25 mouse cellular contexts compared by ENCODE assay signal in genomic region chr10:87847882-87848281, GRCm38 (mm10). TPM values are rescaled to one million over a fixed set of nuclear protein-coding genes. Genes with fewer than 3 reads are reported as not detected.
A peak's percentile ranks its signal among the peaks of the same experiment; 100 is the strongest.
DNase-seq lines count a peak whose midpoint lies in the region; ATAC-seq lines count a peak whose summit lies in the region.
"Had no signal": no experiment of that assay in that cellular context is flagged by ENCODE, and none has a peak within 500 bp of the region (broad histone marks: within the 10 kb centered on the region; RNA-seq: fewer than 3 reads in every experiment).

No protein-coding gene starts in this region.

- 44% methylated on average over 4 of the region's 4 CpGs for WGBS in liver, embryonic 16.5 days (ENCODE audit: insufficient replicate concordance)

- H3K27ac ChIP-seq in liver, embryonic 16.5 days (ENCODE audit: low read length): no peak overlapping the region
- H3K27ac ChIP-seq: heart, embryonic 15.5 days; hindbrain, embryonic 12.5 days; hindbrain, postnatal 0 days; intestine, embryonic 15.5 days; limb, embryonic 12.5 days; macrophage; midbrain, embryonic 13.5 days had no signal

- no peaks in the 10 kb centered on the region for H3K27me3 ChIP-seq in liver, embryonic 16.5 days (ENCODE audit: control insufficient read depth, insufficient read depth, low read depth, low read length)
- H3K27me3 ChIP-seq: heart, embryonic 15.5 days; hindbrain, embryonic 12.5 days; intestine, embryonic 15.5 days; midbrain, embryonic 13.5 days had no signal

- H3K9ac ChIP-seq in liver, embryonic 16.5 days (ENCODE audit: low read depth, low read length): no peak overlapping the region
- H3K9ac ChIP-seq: forebrain, postnatal 0 days; heart, embryonic 15.5 days; hindbrain, embryonic 12.5 days; intestine, embryonic 15.5 days; limb, embryonic 12.5 days; midbrain, embryonic 13.5 days had no signal

- no peak for DNase-seq in liver
- DNase-seq in kidney, adult 9 months: peak; percentile 40
- peak; percentile 32 for DNase-seq in kidney, postnatal 10 days
- no peak for DNase-seq in adrenal gland, adult 2 months
- no peak for DNase-seq in heart, adult 9 months (ENCODE audit: low spot score in 2 of 2)
- no peak for DNase-seq in urinary bladder, postnatal 10 days (ENCODE audit: low spot score)
- DNase-seq: adrenal gland, postnatal 36 days; cerebellum, adult 18-20 months; forebrain, postnatal 0 days; heart, postnatal 36 days; layer of hippocampus, adult 9-11 months; lung, adult 2 months; lung, postnatal 10 days had no signal

- no peak overlapping the region for H3K4me2 ChIP-seq in liver, embryonic 16.5 days (ENCODE audit: low read depth, low read length)
- H3K4me2 ChIP-seq: heart, embryonic 15.5 days; hindbrain, embryonic 12.5 days; intestine, embryonic 15.5 days; limb, embryonic 12.5 days; liver, embryonic 11.5 days; midbrain, embryonic 13.5 days had no signal

- no peak overlapping the region for H3K4me3 ChIP-seq in liver, embryonic 16.5 days (ENCODE audit: low read depth, low read length)
- H3K4me3 ChIP-seq: erythroblast, embryonic 14.5 days; heart, embryonic 15.5 days; hindbrain, embryonic 12.5 days; intestine, embryonic 15.5 days; limb, embryonic 12.5 days; midbrain, embryonic 13.5 days had no signal

- no peaks in the 10 kb centered on the region for H3K9me3 ChIP-seq in liver, embryonic 16.5 days (replicated peaks; ENCODE audit: control insufficient read depth, low read length)
- H3K9me3 ChIP-seq: heart, embryonic 15.5 days; hindbrain, embryonic 12.5 days; intestine, embryonic 15.5 days; limb, embryonic 12.5 days; midbrain, embryonic 13.5 days had no signal

- no peaks in the 10 kb centered on the region for H3K4me1 ChIP-seq in liver, embryonic 16.5 days (ENCODE audit: control insufficient read depth, low read depth, low read length)
- H3K4me1 ChIP-seq: heart, embryonic 15.5 days; intestine, embryonic 15.5 days had no signal

- H3K36me3 ChIP-seq in liver, embryonic 16.5 days (ENCODE audit: control insufficient read depth, insufficient read depth): no peaks in the 10 kb centered on the region
- H3K36me3 ChIP-seq: G1E; heart, embryonic 15.5 days; hindbrain, embryonic 12.5 days; intestine, embryonic 15.5 days; limb, embryonic 12.5 days; midbrain, embryonic 13.5 days had no signal

- 0 out of 2 replicates have a peak, but pooled peaks have one; percentile 30 for ATAC-seq in liver, embryonic 16.5 days (ENCODE audit: low read depth)
- ATAC-seq: forebrain, postnatal 0 days; hindbrain, postnatal 0 days; intestine, embryonic 15.5 days; midbrain, embryonic 13.5 days had no signal

RNA-seq across cellular contexts. Expression of gene Igf1, which starts 10.2 kb away (rescaled TPM):
- polyA plus RNA-seq in liver, embryonic 16.5 days (2015; fragmentation: Nextera tagmentation; extraction: Ambion mirVana): 12.9 and 16.0 TPM in 2 replicates
- total RNA-seq in adrenal gland, adult 2 months (2021): 10 to 100 TPM; 39.0 to 46.4 TPM
- 23.7 and 31.9 TPM in 2 replicates for polyA plus RNA-seq in adrenal gland, adult 2 months (2012; rRNA removed)
- total RNA-seq: megakaryocyte-erythroid progenitor cell, adult 5-6 weeks had no signal

Comparison
In these comparisons a context has a peak if more than half of its experiments do, and no peak if none do; other contexts are left out.
1. DNase-seq: peak in kidney, adult 9 months (single experiment) and kidney, postnatal 10 days (single experiment); none in liver (single experiment), adrenal gland, adult 2 months (single experiment), heart, adult 9 months (0 of 2) and urinary bladder, postnatal 10 days (single experiment).